Mouse (Mus musculus) myocyte (in vitro differentiated cells): Measurements from ENCODE around the gene Tarbp1.

ENCODE experiments used
- CEBPB ChIP-seq: IDR thresholded peaks from 2 replicates; pipeline ENCODE4 v1.6.1; 2011; ENCODE audit warnings: mild to moderate bottlenecking, moderate library complexity; ENCODE audit not compliant: poor library complexity, insufficient read depth, severe bottlenecking
- MAX ChIP-seq: IDR thresholded peaks from one replicate; pipeline ENCODE4 v1.6.1; 2011; ENCODE audit warnings: low read depth, mild to moderate bottlenecking, control low read depth
- MYOG ChIP-seq, 3 experiments: IDR thresholded peaks; one replicate each; pipeline ENCODE4 v1.6.1; 2011; ENCODE audit warnings: control low read depth in 2 of 3, low read depth in 2 of 3, mild to moderate bottlenecking in 2 of 3; ENCODE audit not compliant: insufficient read length in 2 of 3, control insufficient read depth in 1 of 3, insufficient read depth in 1 of 3
- POLR2A ChIP-seq: IDR thresholded peaks from one replicate; pipeline ENCODE4 v1.6.1; 2011; ENCODE audit warnings: low read depth, mild to moderate bottlenecking, control low read depth, moderate library complexity; ENCODE audit not compliant: insufficient read length
- POLR2AphosphoS2 ChIP-seq: IDR thresholded peaks from one replicate; pipeline ENCODE4 v1.6.1; 2011; ENCODE audit warnings: low read depth, control low read depth; ENCODE audit not compliant: insufficient read length
- USF1 ChIP-seq: IDR thresholded peaks from one replicate; pipeline ENCODE4 v1.6.1; 2011; ENCODE audit warnings: low read depth, mild to moderate bottlenecking, control low read depth, moderate library complexity

DNA sequence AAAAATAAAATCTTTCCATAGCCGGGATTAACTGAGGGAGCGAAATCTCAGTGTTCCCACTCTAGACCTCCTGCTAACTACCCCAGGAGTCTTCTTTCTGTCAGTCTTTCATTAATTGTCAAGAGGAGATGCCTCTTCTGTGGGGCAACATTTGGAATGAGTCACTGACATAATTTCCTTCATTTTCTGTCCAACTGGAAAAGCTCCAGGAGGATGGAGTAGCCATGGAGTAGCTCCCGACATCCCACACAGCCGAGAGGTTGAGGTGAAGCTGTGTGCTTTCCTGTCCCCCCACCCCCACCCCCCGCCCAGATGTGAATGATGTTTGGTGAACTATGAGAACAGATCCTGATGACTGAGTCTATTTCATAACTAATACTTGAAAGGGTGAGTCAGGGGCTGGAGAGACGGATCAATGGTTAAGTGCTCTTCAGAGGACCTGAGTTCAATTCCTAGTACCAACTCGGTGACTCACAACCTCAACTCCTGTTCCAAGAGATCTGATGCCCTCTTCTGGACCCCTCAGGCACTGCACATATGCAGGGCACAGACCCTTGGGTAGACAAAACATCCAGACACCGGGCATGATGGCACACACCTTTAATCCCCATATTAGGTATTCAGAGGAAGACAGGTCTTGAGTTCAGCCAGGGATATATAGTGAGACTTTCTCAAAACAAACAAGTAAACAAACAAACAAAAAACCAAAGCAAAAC lies 34.2 kb upstream of the Tarbp1 start:
- no peak for TF ChIP-seq USF1
- TF ChIP-seq POLR2A: no peak
- TF ChIP-seq POLR2AphosphoS2: no peak
- no peak for TF ChIP-seq MYOG (IDR thresholded peaks at IDR 0.05; ENCODE audit: control insufficient read depth in 1 of 3, insufficient read depth in 1 of 3, insufficient read length in 2 of 3, low read depth in 2 of 3)
- TF ChIP-seq CEBPB: no peak
- TF ChIP-seq MAX: no peak
